Mouse (Mus musculus) midbrain, embryonic 11.5 days (tissue): ENCODE measurements around the gene Psme1. TPM values are rescaled to one million over a fixed set of nuclear protein-coding genes. Genes with fewer than 3 reads are reported as not detected.

Experiments
- ATAC-seq: fragments of 200-750 bp; cut with Nextera tagmentation; 2 replicates; pipeline ENCODE4 v1.8.0; 2017; ENCODE audit warnings: moderate TSS enrichment, moderate library complexity; ENCODE audit not compliant: low FRiP score
- DNase-seq: peaks from one replicate; pipeline ENCODE4 v3.0.0; 2015; ENCODE audit warnings: low spot score; ENCODE audit errors: missing footprints
- H3K27ac ChIP-seq: fragments of 300-500 bp; sonication (generic); 2 replicates; pipeline ENCODE4 v1.5.1; 2014; ENCODE audit warnings: low read depth, low read length
- H3K27me3 ChIP-seq: fragments of 300-500 bp; sonication (generic); 2 replicates; pipeline ENCODE4 v1.6.1; 2014; ENCODE audit warnings: mild to moderate bottlenecking, low read length, moderate library complexity, mixed read lengths; ENCODE audit not compliant: control insufficient read depth, insufficient read depth
- H3K36me3 ChIP-seq: fragments of 300-500 bp; sonication (generic); 2 replicates; pipeline ENCODE4 v1.6.1; 2014; ENCODE audit warnings: mild to moderate bottlenecking, low read length, moderate library complexity, mixed read lengths; ENCODE audit not compliant: control insufficient read depth, insufficient read depth
- H3K4me1 ChIP-seq: fragments of 300-500 bp; sonication (generic); 2 replicates; pipeline ENCODE4 v1.6.1; 2014; ENCODE audit warnings: low read length; ENCODE audit not compliant: control insufficient read depth, insufficient read depth
- H3K4me2 ChIP-seq: fragments of 300-500 bp; sonication (generic); 2 replicates; pipeline ENCODE4 v1.6.1; 2014; ENCODE audit warnings: mild to moderate bottlenecking, moderate library complexity
- H3K4me3 ChIP-seq: fragments of 300-500 bp; sonication (generic); 2 replicates; pipeline ENCODE4 v1.5.1; 2014; ENCODE audit warnings: low read depth, low read length
- H3K9ac ChIP-seq: fragments of 300-500 bp; sonication (generic); 2 replicates; pipeline ENCODE4 v1.6.1; 2014; ENCODE audit warnings: low read length
- H3K9me3 ChIP-seq: fragments of 300-500 bp; sonication (generic); 2 replicates; pipeline ENCODE4 v1.6.1; 2016; ENCODE audit warnings: low read length; ENCODE audit not compliant: control insufficient read depth
- WGBS: fragments of 180-500 bp; shearing (Covaris S2); extraction: QIAGEN DNeasy Blood & Tissue Kit; methylation state at CpG from one replicate; pipeline ENCODE4 v1.1.7; 2014; 5-methylcytosine and 5-hydroxymethylcytosine counted together
- polyA plus RNA-seq: library from polyadenylated mRNA; unstranded; fragments of >200 nt; fragmentation: Nextera tagmentation; extraction: Ambion mirVana; gene quantifications from 2 replicates; pipeline ENCODE4 v1.2.1, GENCODE M21; 2014

Gene Psme1
- polyA plus RNA-seq, 1 experiment from 2014 or later: 111 TPM

- Histone ChIP-seq H3K9ac (no peak overlapping the region), H3K27ac (no peak overlapping the region), H3K4me1 (no peaks in the 10 kb centered on the region), H3K36me3 (no peaks in the 10 kb centered on the region), H3K4me2 (no peak overlapping the region), H3K9me3 (no peaks in the 10 kb centered on the region), H3K4me3 (no peak overlapping the region), H3K27me3 (no peaks in the 10 kb centered on the region)
- DNase-seq (no peak), ATAC-seq (no peak)
- WGBS: 87% methylated on average over 8 of the region's 8 CpGs
Observed at GRCm38 (mm10) chr14:55551794-55552193, 26.1 kb upstream of the Psme1 start.

DNA sequence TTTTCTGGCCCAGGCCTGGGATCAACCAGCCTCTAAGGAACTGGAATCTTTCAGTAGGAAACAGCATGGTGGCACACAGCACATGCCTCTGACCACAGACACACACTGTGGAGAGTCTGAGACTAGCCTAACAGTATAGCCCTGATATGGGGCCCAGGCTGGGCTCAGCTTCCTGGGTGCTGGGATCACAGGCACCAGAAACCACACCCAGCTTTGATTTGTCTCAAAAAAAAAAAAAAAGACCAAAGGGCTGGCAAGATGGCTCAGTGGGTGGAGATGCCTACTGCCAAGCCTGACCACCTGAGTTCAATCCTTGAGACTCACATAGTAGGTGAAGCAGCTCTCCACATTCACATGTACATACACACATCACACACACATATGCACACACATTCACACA is 23.3 kb upstream of the Psme1 start:
- DNase-seq (no peak), ATAC-seq (no peak)
- Histone ChIP-seq H3K9me3 (no peaks in the 10 kb centered on the region), H3K9ac (no peak overlapping the region), H3K4me2 (no peak overlapping the region), H3K4me1 (peaks cover 3% of the 10 kb centered on the region; the same call in 1 of the 2 replicates), H3K27ac (no peak overlapping the region), H3K27me3 (no peaks in the 10 kb centered on the region), H3K4me3 (no peak overlapping the region), H3K36me3 (no peaks in the 10 kb centered on the region)

GRCm38 (mm10) chr14:55555788-55556187 is 22.1 kb upstream of the Psme1 start:
- Histone ChIP-seq H3K4me1 (peaks cover 3% of the 10 kb centered on the region; the same call in 1 of the 2 replicates), H3K27me3 (no peaks in the 10 kb centered on the region), H3K27ac (no peak overlapping the region), H3K9ac (no peak overlapping the region), H3K36me3 (no peaks in the 10 kb centered on the region), H3K4me3 (no peak overlapping the region), H3K9me3 (no peaks in the 10 kb centered on the region), H3K4me2 (no peak overlapping the region)
- no peak for ATAC-seq
- 73% methylated on average over 3 of the region's 3 CpGs for WGBS
- no peak for DNase-seq

DNA sequence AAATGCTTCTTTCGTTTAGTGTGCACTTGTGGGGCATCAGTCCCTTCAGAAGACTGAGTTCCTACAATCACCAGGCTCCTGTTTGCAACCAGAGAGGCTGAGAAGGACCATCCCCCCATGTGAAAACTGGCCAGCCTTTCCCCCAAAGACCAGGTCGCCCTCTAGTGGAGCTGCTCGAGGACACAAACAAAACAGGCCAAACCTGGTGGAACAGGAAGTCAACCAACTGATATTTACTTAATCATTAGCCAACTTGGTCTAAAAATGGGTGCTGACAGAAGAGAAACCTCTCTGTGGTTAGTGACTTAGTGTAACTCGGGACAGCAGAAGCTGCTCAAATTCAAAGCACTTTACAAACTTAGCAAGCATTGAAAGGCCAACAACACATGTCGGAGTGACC is 20.9 kb upstream of the Psme1 start:
- DNase-seq (no peak), ATAC-seq (no peak)
- Histone ChIP-seq H3K9ac (no peak overlapping the region), H3K4me3 (no peak overlapping the region), H3K27me3 (no peaks in the 10 kb centered on the region), H3K9me3 (no peaks in the 10 kb centered on the region), H3K27ac (no peak overlapping the region), H3K36me3 (no peaks in the 10 kb centered on the region), H3K4me2 (no peak overlapping the region), H3K4me1 (peaks cover 9% of the 10 kb centered on the region)
- 31% methylated on average over 5 of the region's 5 CpGs for WGBS

DNA sequence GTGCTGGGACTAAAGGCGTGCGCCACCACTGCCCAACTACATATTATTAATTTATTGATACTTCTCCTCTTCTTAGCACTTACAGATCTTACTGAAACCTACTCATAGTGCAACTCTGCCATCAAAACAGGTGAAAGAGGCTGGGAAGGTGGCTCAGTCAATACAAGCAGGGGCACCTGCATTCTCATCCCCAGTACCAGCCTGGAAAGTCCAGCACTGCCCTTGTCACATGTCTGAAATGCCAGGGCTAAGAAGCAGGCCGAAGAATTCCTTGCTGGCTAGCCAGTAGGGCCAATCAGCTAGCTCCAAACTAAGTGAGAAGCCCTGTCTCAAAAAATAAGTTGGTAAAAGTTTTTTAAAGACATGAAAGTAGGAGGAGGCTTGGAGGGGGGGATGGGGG is 20.3 kb upstream of the Psme1 start:
- H3K9ac ChIP-seq: no peak overlapping the region
- H3K4me1 ChIP-seq: peaks cover 9% of the 10 kb centered on the region
- WGBS: 91% methylated on average over 3 of the region's 3 CpGs
- peak; percentile 35 for DNase-seq
- no peak overlapping the region for H3K4me2 ChIP-seq
- H3K27ac ChIP-seq: no peak overlapping the region
- H3K36me3 ChIP-seq: no peaks in the 10 kb centered on the region
- no peaks in the 10 kb centered on the region for H3K9me3 ChIP-seq
- no peak overlapping the region for H3K4me3 ChIP-seq
- ATAC-seq: no peak
- H3K27me3 ChIP-seq: no peaks in the 10 kb centered on the region

GRCm38 (mm10) chr14:55558740-55559448 is 19.0 kb upstream of the Psme1 start:
- Histone ChIP-seq H3K27me3 (no peaks in the 10 kb centered on the region), H3K4me1 (peaks cover 9% of the 10 kb centered on the region), H3K4me2 (peak overlapping the region; percentile 75), H3K9me3 (no peaks in the 10 kb centered on the region), H3K27ac (no peak overlapping the region), H3K36me3 (no peaks in the 10 kb centered on the region), H3K9ac (no peak overlapping the region; the same call in 1 of the 2 replicates), H3K4me3 (peak overlapping the region; percentile 63)
- WGBS: 54% methylated on average over 6 of the region's 6 CpGs
- ATAC-seq: no peak
- DNase-seq: peak; percentile 76

DNA sequence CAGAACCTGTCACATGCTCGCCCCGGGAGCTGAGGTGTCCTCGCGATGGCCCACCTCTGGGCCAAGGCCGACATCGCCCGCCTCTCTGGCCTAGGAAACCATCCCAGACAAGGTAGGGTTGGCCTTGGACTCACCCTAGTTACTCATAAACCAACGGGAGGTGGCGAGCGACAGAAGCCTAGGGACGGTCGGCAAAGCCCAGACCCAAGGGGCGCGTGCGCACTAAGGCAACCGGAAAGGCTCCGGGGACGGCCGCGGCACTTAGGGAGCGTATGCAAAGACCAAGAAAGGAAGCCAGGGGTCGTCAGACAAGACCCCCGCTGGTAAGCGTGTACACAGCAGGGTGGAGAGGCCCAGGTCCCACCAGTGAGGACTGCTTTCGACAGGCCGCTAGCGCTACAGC is 18.1 kb upstream of the Psme1 start, which contains the start of gene Dcaf11:
TSS of gene Dcaf11 (plus strand) at position 208 of the 403 bp plus-strand sequence.
- Histone ChIP-seq H3K4me1 (peaks cover 9% of the 10 kb centered on the region), H3K9me3 (no peaks in the 10 kb centered on the region), H3K9ac (peak within 1 kb of the TSS; percentile 86), H3K36me3 (no peaks in the 10 kb centered on the region), H3K4me3 (peak within 1 kb of the TSS; percentile 63), H3K27me3 (no peaks in the 10 kb centered on the region), H3K4me2 (peak within 1 kb of the TSS; percentile 75), H3K27ac (peak within 1 kb of the TSS; percentile 93)
- under 1% methylated on average over 27 of the region's 27 CpGs for WGBS
- peak; percentile 85 for ATAC-seq
- DNase-seq: peak; percentile 99

GRCm38 (mm10) chr14:55560202-55561073 is 17.5 kb upstream of the Psme1 start, which contains the start of gene A730061H03Rik:
TSS of gene A730061H03Rik (minus strand) at chr14:55560406.
- H3K36me3 ChIP-seq: peaks cover 1% of the 10 kb centered on the region; the same call in 1 of the 2 replicates
- no peaks in the 10 kb centered on the region for H3K9me3 ChIP-seq
- peak within 1 kb of the TSS; percentile 75 for H3K4me2 ChIP-seq
- peak within 1 kb of the TSS; percentile 93 for H3K27ac ChIP-seq
- peaks cover 9% of the 10 kb centered on the region for H3K4me1 ChIP-seq
- peak within 1 kb of the TSS; percentile 86 for H3K9ac ChIP-seq
- no peaks in the 10 kb centered on the region for H3K27me3 ChIP-seq
- under 1% methylated on average over 51 of the region's 51 CpGs for WGBS
- ATAC-seq (peak; percentile 98), DNase-seq (peak; percentile 100)
- H3K4me3 ChIP-seq: peak within 1 kb of the TSS; percentile 63

DNA sequence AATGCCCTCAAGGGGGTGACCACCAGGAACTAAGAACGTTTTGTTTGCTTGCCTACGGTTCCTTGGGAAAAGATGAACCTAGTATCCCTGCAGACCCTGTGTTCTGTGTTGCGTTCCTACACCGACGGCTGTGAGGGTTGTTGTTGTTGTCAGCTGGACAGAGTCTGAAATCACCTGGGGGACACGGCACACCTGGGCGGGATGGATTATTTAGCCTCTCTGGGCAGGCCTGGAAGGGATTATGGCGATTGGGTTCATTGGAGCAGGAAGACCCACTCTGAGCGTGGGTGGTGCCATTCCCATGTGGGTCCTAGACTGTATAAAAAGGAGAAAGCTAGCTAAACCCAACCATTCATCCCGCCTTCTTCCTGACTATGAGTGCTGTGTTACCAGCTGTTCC is 16.1 kb upstream of the Psme1 start:
- Histone ChIP-seq H3K9ac (no peak overlapping the region), H3K4me1 (peaks cover 9% of the 10 kb centered on the region), H3K36me3 (peaks cover 4% of the 10 kb centered on the region; the same call in 1 of the 2 replicates), H3K27me3 (no peaks in the 10 kb centered on the region), H3K4me2 (no peak overlapping the region), H3K27ac (no peak overlapping the region), H3K4me3 (no peak overlapping the region), H3K9me3 (no peaks in the 10 kb centered on the region)
- WGBS: 89% methylated on average over 10 of the region's 10 CpGs
- no peak for ATAC-seq
- no peak for DNase-seq
